Mouse (Mus musculus): ENCODE results near the gene Csf2ra. TPM values are rescaled to one million over a fixed set of nuclear protein-coding genes. Genes with fewer than 3 reads are reported as not detected.
"Not testable (repeated sequence)": the region's sequence is repeated elsewhere in the genome, so short reads cannot be mapped to it uniquely, and the experiment has no call there.

The Csf2ra gene
- 31.8 and 36.3 TPM in 2 replicates for polyA plus RNA-seq (2015; fragmentation: Nextera tagmentation; extraction: Ambion mirVana)

DNA sequence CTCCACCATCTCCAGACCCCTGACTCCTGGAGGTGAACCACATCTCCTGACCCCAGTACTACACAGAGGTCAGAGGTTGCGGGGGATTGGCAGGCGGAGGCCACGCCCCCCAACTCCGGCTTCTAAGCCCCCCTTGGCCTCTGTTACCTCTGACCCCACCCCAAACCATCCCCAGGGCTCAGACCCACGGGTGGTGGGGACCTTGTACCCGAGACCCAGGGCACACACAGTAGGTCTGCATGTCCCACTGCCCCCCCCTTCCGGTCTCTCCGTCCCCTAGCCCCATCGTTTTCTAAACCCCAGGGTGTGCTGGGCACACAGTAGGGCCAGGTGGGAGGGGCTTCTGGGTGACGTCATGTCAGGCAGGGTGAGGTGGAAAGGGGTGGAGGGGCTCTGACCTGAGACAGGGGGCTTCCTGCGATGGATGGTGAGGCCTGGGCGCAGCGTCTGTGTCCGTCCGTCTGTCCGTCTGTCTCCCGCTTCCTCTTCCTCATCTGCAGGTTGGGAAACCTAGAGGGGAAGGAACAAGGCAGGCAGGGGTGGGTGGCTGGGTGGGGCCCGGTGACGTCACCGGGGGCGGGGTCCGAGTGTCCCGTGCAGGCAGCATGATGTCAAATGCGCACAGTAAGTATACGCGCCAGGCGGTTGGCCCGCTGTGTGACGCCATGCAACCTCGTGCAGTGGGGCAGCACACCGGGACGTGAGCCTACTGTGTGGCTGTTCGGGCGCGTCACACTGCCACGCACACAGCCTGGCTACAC lies at the start of gene Csf2ra:
Gene Csf2ra (minus strand): TSS at position 489 of the 761 bp plus-strand sequence.
- H3K9ac ChIP-seq (ENCODE audit: low read length) = peak within 1 kb of the TSS; percentile 62
- H3K4me3 ChIP-seq (ENCODE audit: low read length) = peak within 1 kb of the TSS; percentile 69
- peak within 1 kb of the TSS; percentile 82 for H3K4me2 ChIP-seq (ENCODE audit: low read depth, low read length)
- peak within 1 kb of the TSS; percentile 80 for H3K27ac ChIP-seq (ENCODE audit: low read length)
- 48% methylated on average over 35 of the region's 36 CpGs for WGBS
- H3K4me1 ChIP-seq (ENCODE audit: control insufficient read depth, insufficient read depth, low read length) = no peaks in the 10 kb centered on the region
- H3K27me3 ChIP-seq (ENCODE audit: control insufficient read depth, insufficient read depth, low read length) = no peaks in the 10 kb centered on the region
- no peaks in the 10 kb centered on the region for H3K36me3 ChIP-seq (ENCODE audit: control insufficient read depth, insufficient read depth)
- peaks cover 8% of the 10 kb centered on the region for H3K9me3 ChIP-seq (replicated peaks; ENCODE audit: control insufficient read depth, low read length)
- no peak for ATAC-seq (replicated peaks; ENCODE audit: extremely low read depth, insufficient read depth, low FRiP score)

- no peak overlapping the region for H3K4me2 ChIP-seq (ENCODE audit: low read depth, low read length)
- no peaks in the 10 kb centered on the region for H3K9me3 ChIP-seq (replicated peaks; ENCODE audit: control insufficient read depth, low read length)
- H3K36me3 ChIP-seq (ENCODE audit: control insufficient read depth, insufficient read depth) = no peaks in the 10 kb centered on the region
- 93% methylated on average over 1 of the region's 1 CpGs for WGBS
- H3K9ac ChIP-seq (ENCODE audit: low read length) = no peak overlapping the region
- no peaks in the 10 kb centered on the region for H3K27me3 ChIP-seq (ENCODE audit: control insufficient read depth, insufficient read depth, low read length)
- H3K4me1 ChIP-seq (ENCODE audit: control insufficient read depth, insufficient read depth, low read length) = no peaks in the 10 kb centered on the region
- H3K27ac ChIP-seq (ENCODE audit: low read length) = no peak overlapping the region
- H3K4me3 ChIP-seq (ENCODE audit: low read length) = no peak overlapping the region
- ATAC-seq (replicated peaks; ENCODE audit: extremely low read depth, insufficient read depth, low FRiP score) = no peak
Observed at GRCm38 (mm10) chr19:61275446-61275845, 47.2 kb upstream of the Csf2ra start.

DNA sequence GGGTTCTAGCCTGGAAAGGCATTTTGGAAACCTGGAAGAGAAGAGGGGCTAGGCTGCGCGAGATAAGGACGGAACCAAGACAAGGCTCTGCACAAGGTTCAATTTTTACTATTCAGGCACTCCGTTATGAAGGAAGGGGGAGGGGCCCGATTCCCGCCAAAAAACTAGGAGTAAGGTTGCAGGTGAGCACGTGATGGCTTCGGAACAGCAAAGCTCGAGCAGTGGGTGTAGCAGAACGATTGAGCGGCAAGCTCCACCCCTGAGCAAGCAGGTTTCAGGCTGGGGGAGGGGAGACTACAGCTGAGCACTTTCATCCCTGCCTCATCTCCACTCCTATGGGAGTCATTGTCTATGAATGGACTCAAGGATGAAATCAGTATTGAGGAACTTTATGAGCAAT lies 40.9 kb upstream of the Csf2ra start:
- not testable (repeated sequence) for H3K4me3 ChIP-seq (ENCODE audit: low read length); H3K9me3 ChIP-seq (replicated peaks; ENCODE audit: control insufficient read depth, low read length); ATAC-seq (replicated peaks; ENCODE audit: extremely low read depth, insufficient read depth, low FRiP score); H3K9ac ChIP-seq (ENCODE audit: low read length); H3K27me3 ChIP-seq (ENCODE audit: control insufficient read depth, insufficient read depth, low read length); H3K36me3 ChIP-seq (ENCODE audit: control insufficient read depth, insufficient read depth); H3K4me2 ChIP-seq (ENCODE audit: low read depth, low read length); H3K27ac ChIP-seq (ENCODE audit: low read length); H3K4me1 ChIP-seq (ENCODE audit: control insufficient read depth, insufficient read depth, low read length)
- 29% methylated on average over 11 of the region's 11 CpGs for WGBS

DNA sequence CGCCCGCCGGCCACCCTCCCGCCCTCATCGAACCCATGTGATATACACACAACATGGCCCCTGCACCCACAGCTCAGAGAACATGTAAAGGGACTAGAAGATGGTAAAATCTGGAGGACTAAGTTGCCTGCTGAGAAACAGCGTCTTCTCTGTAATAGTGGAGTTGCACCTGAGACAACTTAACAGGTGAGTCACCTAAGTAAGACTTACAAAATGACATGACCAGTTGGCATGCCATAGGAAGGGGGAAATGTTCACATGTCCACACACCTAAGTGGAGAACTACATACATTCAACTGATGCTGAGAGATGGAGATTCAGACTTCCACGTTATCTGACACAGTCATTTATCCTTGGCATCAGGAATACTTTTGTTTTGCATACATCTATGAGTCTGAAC lies 38.9 kb upstream of the Csf2ra start:
- no peak overlapping the region for H3K4me2 ChIP-seq (ENCODE audit: low read depth, low read length)
- H3K27ac ChIP-seq (ENCODE audit: low read length) = no peak overlapping the region
- no peak overlapping the region for H3K4me3 ChIP-seq (ENCODE audit: low read length)
- H3K9me3 ChIP-seq (replicated peaks; ENCODE audit: control insufficient read depth, low read length) = no peaks in the 10 kb centered on the region
- 19% methylated on average over 7 of the region's 7 CpGs for WGBS
- ATAC-seq (replicated peaks; ENCODE audit: extremely low read depth, insufficient read depth, low FRiP score) = no peak
- H3K9ac ChIP-seq (ENCODE audit: low read length) = no peak overlapping the region
- no peaks in the 10 kb centered on the region for H3K36me3 ChIP-seq (ENCODE audit: control insufficient read depth, insufficient read depth)
- no peaks in the 10 kb centered on the region for H3K4me1 ChIP-seq (ENCODE audit: control insufficient read depth, insufficient read depth, low read length)
- no peaks in the 10 kb centered on the region for H3K27me3 ChIP-seq (ENCODE audit: control insufficient read depth, insufficient read depth, low read length)

DNA sequence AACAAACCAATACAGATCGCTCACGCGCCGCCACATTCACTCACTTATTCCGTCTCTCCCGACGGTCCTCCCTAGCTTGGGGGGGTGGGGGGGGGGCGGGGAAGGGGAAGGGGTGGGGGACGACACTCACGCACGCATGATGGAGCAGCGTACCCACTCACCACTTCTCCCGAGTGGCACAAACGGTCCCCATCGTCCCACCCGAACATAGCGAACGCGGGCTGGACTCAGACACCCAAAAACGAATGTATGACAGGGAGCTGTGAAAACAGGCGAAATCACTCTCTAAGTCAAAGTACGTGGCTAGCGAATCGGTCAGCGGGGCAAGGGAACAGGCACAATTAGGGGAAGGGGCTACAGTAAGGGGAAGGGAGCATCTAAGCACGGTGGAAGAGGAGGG lies 38.4 kb upstream of the Csf2ra start:
- 3% methylated on average over 25 of the region's 26 CpGs for WGBS
- Histone ChIP-seq H3K27ac (ENCODE audit: low read length) (no peak overlapping the region), H3K4me2 (ENCODE audit: low read depth, low read length) (no peak overlapping the region), H3K9ac (ENCODE audit: low read length) (no peak overlapping the region), H3K36me3 (ENCODE audit: control insufficient read depth, insufficient read depth) (no peaks in the 10 kb centered on the region), H3K4me1 (ENCODE audit: control insufficient read depth, insufficient read depth, low read length) (no peaks in the 10 kb centered on the region), H3K9me3 (replicated peaks; ENCODE audit: control insufficient read depth, low read length) (no peaks in the 10 kb centered on the region), H3K4me3 (ENCODE audit: low read length) (no peak overlapping the region), H3K27me3 (ENCODE audit: control insufficient read depth, insufficient read depth, low read length) (no peaks in the 10 kb centered on the region)
- no peak for ATAC-seq (replicated peaks; ENCODE audit: extremely low read depth, insufficient read depth, low FRiP score)

DNA sequence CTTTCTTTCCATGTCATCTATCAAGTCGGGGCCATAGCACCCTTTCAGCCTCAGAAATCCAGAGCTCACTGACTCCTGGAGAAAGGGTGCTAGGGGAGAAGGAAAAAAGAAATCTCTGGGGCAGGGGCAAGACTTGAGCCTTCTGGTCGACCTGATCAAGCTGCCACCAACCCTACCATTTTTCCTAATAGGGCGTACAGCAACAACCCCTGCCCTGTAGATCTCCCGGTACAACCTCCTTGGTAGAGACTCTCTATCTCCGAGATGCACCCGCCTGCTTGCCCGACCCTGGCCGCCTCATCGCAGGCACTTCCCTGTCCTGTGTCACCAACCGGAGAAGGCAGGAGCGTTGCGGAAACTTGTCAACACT lies 38.0 kb upstream of the Csf2ra start:
- H3K36me3 ChIP-seq (ENCODE audit: control insufficient read depth, insufficient read depth) = no peaks in the 10 kb centered on the region
- no peaks in the 10 kb centered on the region for H3K4me1 ChIP-seq (ENCODE audit: control insufficient read depth, insufficient read depth, low read length)
- no peak overlapping the region for H3K4me3 ChIP-seq (ENCODE audit: low read length)
- no peak overlapping the region for H3K4me2 ChIP-seq (ENCODE audit: low read depth, low read length)
- 1% methylated on average over 12 of the region's 12 CpGs for WGBS
- no peak for ATAC-seq (replicated peaks; ENCODE audit: extremely low read depth, insufficient read depth, low FRiP score)
- no peak overlapping the region for H3K9ac ChIP-seq (ENCODE audit: low read length)
- no peaks in the 10 kb centered on the region for H3K9me3 ChIP-seq (replicated peaks; ENCODE audit: control insufficient read depth, low read length)
- no peak overlapping the region for H3K27ac ChIP-seq (ENCODE audit: low read length)
- no peaks in the 10 kb centered on the region for H3K27me3 ChIP-seq (ENCODE audit: control insufficient read depth, insufficient read depth, low read length)

- Histone ChIP-seq H3K27ac (ENCODE audit: low read length) (no peak overlapping the region), H3K4me3 (ENCODE audit: low read length) (no peak overlapping the region), H3K9ac (ENCODE audit: low read length) (no peak overlapping the region), H3K4me2 (ENCODE audit: low read depth, low read length) (no peak overlapping the region), H3K27me3 (ENCODE audit: control insufficient read depth, insufficient read depth, low read length) (no peaks in the 10 kb centered on the region), H3K36me3 (ENCODE audit: control insufficient read depth, insufficient read depth) (no peaks in the 10 kb centered on the region), H3K9me3 (replicated peaks; ENCODE audit: control insufficient read depth, low read length) (no peaks in the 10 kb centered on the region), H3K4me1 (ENCODE audit: control insufficient read depth, insufficient read depth, low read length) (no peaks in the 10 kb centered on the region)
- WGBS = 14% methylated on average over 3 of the region's 3 CpGs
- ATAC-seq (replicated peaks; ENCODE audit: extremely low read depth, insufficient read depth, low FRiP score) = 0 out of 2 replicates have a peak, but pooled peaks have one; percentile 3
Observed at GRCm38 (mm10) chr19:61265349-61266245, 37.4 kb upstream of the Csf2ra start.

- no peaks in the 10 kb centered on the region for H3K36me3 ChIP-seq (ENCODE audit: control insufficient read depth, insufficient read depth)
- no peaks in the 10 kb centered on the region for H3K9me3 ChIP-seq (replicated peaks; ENCODE audit: control insufficient read depth, low read length)
- no peaks in the 10 kb centered on the region for H3K27me3 ChIP-seq (ENCODE audit: control insufficient read depth, insufficient read depth, low read length)
- H3K27ac ChIP-seq (ENCODE audit: low read length) = no peak overlapping the region
- H3K4me2 ChIP-seq (ENCODE audit: low read depth, low read length) = no peak overlapping the region
- H3K9ac ChIP-seq (ENCODE audit: low read length) = no peak overlapping the region
- no peaks in the 10 kb centered on the region for H3K4me1 ChIP-seq (ENCODE audit: control insufficient read depth, insufficient read depth, low read length)
- ATAC-seq (replicated peaks; ENCODE audit: extremely low read depth, insufficient read depth, low FRiP score) = no peak
- H3K4me3 ChIP-seq (ENCODE audit: low read length) = no peak overlapping the region
Observed at GRCm38 (mm10) chr19:61264933-61265332, 36.7 kb upstream of the Csf2ra start.

DNA sequence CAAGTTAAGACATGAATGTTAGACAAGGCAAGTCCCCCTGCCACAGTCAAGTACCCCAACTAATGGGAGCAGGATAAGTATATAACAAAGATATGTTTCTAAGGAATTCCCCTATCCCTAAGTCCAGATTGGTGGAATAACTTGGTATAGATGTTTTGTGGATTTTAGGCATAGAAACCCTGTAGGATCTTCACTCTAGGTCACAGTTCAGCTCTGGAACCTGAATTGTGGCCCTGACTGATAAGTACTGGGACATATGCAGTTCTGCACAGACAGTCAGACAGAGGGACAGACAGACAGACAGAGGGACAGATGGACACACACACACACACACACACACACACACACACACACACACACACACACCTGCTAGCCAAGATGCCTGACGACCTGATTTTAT lies 36.0 kb upstream of the Csf2ra start:
- Histone ChIP-seq H3K4me3 (ENCODE audit: low read length) (no peak overlapping the region), H3K36me3 (ENCODE audit: control insufficient read depth, insufficient read depth) (no peaks in the 10 kb centered on the region)

More for the DNA sequence above, 36.0 kb upstream of the Csf2ra start:
- Histone ChIP-seq H3K9ac (ENCODE audit: low read length) (no peak overlapping the region), H3K9me3 (replicated peaks; ENCODE audit: control insufficient read depth, low read length) (no peaks in the 10 kb centered on the region), H3K27me3 (ENCODE audit: control insufficient read depth, insufficient read depth, low read length) (no peaks in the 10 kb centered on the region), H3K4me1 (ENCODE audit: control insufficient read depth, insufficient read depth, low read length) (no peaks in the 10 kb centered on the region), H3K27ac (ENCODE audit: low read length) (no peak overlapping the region), H3K4me2 (ENCODE audit: low read depth, low read length) (no peak overlapping the region)
- ATAC-seq (replicated peaks; ENCODE audit: extremely low read depth, insufficient read depth, low FRiP score) = no peak
- 100% methylated on average over 1 of the region's 1 CpGs for WGBS
